Mouse (Mus musculus): ENCODE results near the gene St8sia1. TPM values are rescaled to one million over a fixed set of nuclear protein-coding genes. Genes with fewer than 3 reads are reported as not detected.

St8sia1 gene
- polyA plus RNA-seq, 1 experiment from 2014 or later: 2.7 TPM

DNA sequence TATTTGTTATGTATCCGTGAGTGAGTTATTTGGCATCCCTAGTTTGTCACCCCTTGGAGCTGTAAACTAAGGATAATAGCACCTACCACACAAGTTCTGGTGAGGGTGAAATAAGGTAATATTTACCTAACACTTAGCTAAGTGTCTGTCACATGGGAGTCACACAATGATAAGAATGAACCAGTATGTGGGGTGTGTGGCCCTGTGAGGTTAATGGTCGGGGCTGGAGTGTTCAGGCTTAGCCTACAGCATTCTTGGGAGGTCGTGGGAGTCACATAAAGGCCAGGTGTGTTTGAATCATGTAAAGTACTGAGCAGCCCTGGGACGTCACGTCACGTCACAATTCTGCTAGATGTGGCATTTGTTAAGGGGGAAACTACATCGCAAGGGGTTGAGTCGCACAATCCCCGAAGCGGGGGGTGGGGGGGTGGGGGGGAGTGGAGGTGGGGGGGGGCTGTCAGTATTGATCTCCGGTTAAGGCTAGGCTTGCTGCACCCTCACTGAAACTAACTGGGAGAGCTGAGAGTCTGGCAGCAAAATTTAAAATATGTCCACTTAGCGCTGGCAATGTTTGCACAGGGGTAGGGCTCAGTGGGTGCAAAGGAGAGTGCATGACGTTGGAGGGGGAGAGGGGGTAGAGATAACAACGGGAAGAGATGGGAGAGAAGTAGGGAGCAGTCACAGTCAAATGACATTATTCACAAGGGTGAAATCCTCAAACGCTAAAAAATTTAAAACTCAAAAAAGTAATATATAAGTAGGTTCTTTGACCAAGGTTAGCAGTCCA lies 168.4 kb downstream of the St8sia1 start:
- no peak for DNase-seq (ENCODE audit: low spot score)
- no peak overlapping the region for H3K9ac ChIP-seq (replicated peaks; ENCODE audit: low read length)
- 72% methylated on average over 15 of the region's 15 CpGs for WGBS

GRCm38 (mm10) chr6:142795087-142795486 lies 169.2 kb downstream of the St8sia1 start:
- no peak overlapping the region for H3K4me2 ChIP-seq (ENCODE audit: low read depth, low read length)
- ATAC-seq (replicated peaks; ENCODE audit: insufficient number of reproducible peaks, low FRiP score, low TSS enrichment, low read depth) (no peak), DNase-seq (ENCODE audit: low spot score) (no peak)
- H3K9ac ChIP-seq (replicated peaks; ENCODE audit: low read length): no peak overlapping the region
- H3K36me3 ChIP-seq (replicated peaks; ENCODE audit: control insufficient read depth, insufficient read depth, low read depth, low read length): no peaks in the 10 kb centered on the region
- 88% methylated on average over 9 of the region's 9 CpGs for WGBS
- H3K9me3 ChIP-seq (replicated peaks; ENCODE audit: control insufficient read depth, low read length): no peaks in the 10 kb centered on the region
- no peak overlapping the region for H3K4me3 ChIP-seq (ENCODE audit: low read depth, low read length)
- H3K27me3 ChIP-seq (ENCODE audit: control insufficient read depth, insufficient read depth, low read length): no peaks in the 10 kb centered on the region
- no peak overlapping the region for H3K27ac ChIP-seq (replicated peaks; ENCODE audit: low read depth, low read length)
- no peaks in the 10 kb centered on the region for H3K4me1 ChIP-seq (ENCODE audit: control insufficient read depth, insufficient read depth, low read length)

More for the DNA sequence above, 168.4 kb downstream of the St8sia1 start:
- Histone ChIP-seq H3K9me3 (replicated peaks; ENCODE audit: control insufficient read depth, low read length) (no peaks in the 10 kb centered on the region), H3K36me3 (replicated peaks; ENCODE audit: control insufficient read depth, insufficient read depth, low read depth, low read length) (no peaks in the 10 kb centered on the region), H3K27me3 (ENCODE audit: control insufficient read depth, insufficient read depth, low read length) (no peaks in the 10 kb centered on the region), H3K27ac (replicated peaks; ENCODE audit: low read depth, low read length) (no peak overlapping the region), H3K4me2 (ENCODE audit: low read depth, low read length) (no peak overlapping the region), H3K4me1 (ENCODE audit: control insufficient read depth, insufficient read depth, low read length) (no peaks in the 10 kb centered on the region), H3K4me3 (ENCODE audit: low read depth, low read length) (no peak overlapping the region)
- ATAC-seq (replicated peaks; ENCODE audit: insufficient number of reproducible peaks, low FRiP score, low TSS enrichment, low read depth): no peak

GRCm38 (mm10) chr6:142793468-142793867 lies 170.8 kb downstream of the St8sia1 start:
- no peaks in the 10 kb centered on the region for H3K4me1 ChIP-seq (ENCODE audit: control insufficient read depth, insufficient read depth, low read length)
- no peak overlapping the region for H3K27ac ChIP-seq (replicated peaks; ENCODE audit: low read depth, low read length)
- H3K9me3 ChIP-seq (replicated peaks; ENCODE audit: control insufficient read depth, low read length): no peaks in the 10 kb centered on the region

DNA sequence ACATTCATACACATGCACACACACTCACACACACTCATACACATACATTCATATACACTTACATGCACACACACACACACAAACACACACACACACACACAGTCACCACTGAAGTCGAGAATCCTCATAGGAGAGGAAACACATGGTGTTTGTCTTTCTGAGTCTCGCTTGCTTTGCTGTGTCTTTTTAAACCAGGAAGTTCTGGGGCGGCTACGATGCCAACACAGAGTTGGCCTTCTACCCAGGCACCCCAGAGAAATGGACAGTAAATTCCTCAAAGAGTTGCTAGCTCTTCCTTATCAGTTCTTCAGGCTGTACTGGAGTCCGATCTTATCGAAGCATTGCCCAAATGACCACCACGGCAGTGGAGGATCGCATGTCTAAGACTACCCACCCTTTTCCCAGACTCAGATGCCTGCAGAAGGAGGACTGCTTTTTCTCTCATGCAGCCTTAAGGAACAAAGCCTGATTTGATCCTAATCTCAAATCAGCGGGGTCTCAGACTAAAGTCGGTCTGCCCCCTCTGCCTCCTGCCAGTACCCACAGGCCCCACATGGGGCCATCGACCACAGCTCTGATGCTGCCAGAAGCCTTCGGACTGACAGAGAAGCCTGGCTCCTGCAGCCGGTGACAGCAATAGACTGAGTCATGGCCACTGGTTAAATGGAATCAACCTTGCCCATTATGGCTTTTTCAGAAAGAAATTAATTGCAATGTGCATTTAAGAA lies 171.8 kb downstream of the St8sia1 start:
- no peaks in the 10 kb centered on the region for H3K4me1 ChIP-seq (ENCODE audit: control insufficient read depth, insufficient read depth, low read length)
- DNase-seq (ENCODE audit: low spot score) (peak; percentile 17), ATAC-seq (replicated peaks; ENCODE audit: insufficient number of reproducible peaks, low FRiP score, low TSS enrichment, low read depth) (no peak)
- 39% methylated on average over 13 of the region's 13 CpGs for WGBS
- no peak overlapping the region for H3K4me3 ChIP-seq (ENCODE audit: low read depth, low read length)
- no peak overlapping the region for H3K4me2 ChIP-seq (ENCODE audit: low read depth, low read length)
- no peaks in the 10 kb centered on the region for H3K27me3 ChIP-seq (ENCODE audit: control insufficient read depth, insufficient read depth, low read length)
- no peaks in the 10 kb centered on the region for H3K36me3 ChIP-seq (replicated peaks; ENCODE audit: control insufficient read depth, insufficient read depth, low read depth, low read length)
- H3K9ac ChIP-seq (replicated peaks; ENCODE audit: low read length): no peak overlapping the region
- H3K9me3 ChIP-seq (replicated peaks; ENCODE audit: control insufficient read depth, low read length): no peaks in the 10 kb centered on the region
- H3K27ac ChIP-seq (replicated peaks; ENCODE audit: low read depth, low read length): no peak overlapping the region

More at GRCm38 (mm10) chr6:142793468-142793867, 170.8 kb downstream of the St8sia1 start:
- 46% methylated on average over 7 of the region's 7 CpGs for WGBS
- Histone ChIP-seq H3K36me3 (replicated peaks; ENCODE audit: control insufficient read depth, insufficient read depth, low read depth, low read length) (no peaks in the 10 kb centered on the region), H3K27me3 (ENCODE audit: control insufficient read depth, insufficient read depth, low read length) (no peaks in the 10 kb centered on the region), H3K4me2 (ENCODE audit: low read depth, low read length) (no peak overlapping the region), H3K4me3 (ENCODE audit: low read depth, low read length) (no peak overlapping the region), H3K9ac (replicated peaks; ENCODE audit: low read length) (no peak overlapping the region)
- DNase-seq (ENCODE audit: low spot score) (no peak), ATAC-seq (replicated peaks; ENCODE audit: insufficient number of reproducible peaks, low FRiP score, low TSS enrichment, low read depth) (no peak; the same call in 1 of the 2 replicates)

DNA sequence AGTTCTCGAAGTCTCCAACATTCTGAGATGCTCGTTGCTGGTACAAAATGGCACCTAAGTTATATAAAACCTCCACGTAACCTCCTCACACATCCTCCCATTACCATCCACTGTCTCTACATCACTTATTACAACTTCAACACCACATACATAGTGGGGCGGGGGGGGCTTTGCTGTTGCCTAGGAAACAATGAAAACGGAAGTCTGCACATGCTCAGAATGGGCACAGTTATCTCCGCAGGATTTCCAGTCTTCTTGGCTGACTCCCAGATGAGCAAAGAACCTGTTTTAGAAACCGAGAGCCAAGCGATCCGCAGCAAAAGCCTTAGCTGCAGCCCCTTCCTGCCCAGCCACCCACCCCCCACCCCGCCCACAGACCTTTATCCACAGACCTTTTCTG lies 174.5 kb downstream of the St8sia1 start:
- Histone ChIP-seq H3K36me3 (replicated peaks; ENCODE audit: control insufficient read depth, insufficient read depth, low read depth, low read length) (no peaks in the 10 kb centered on the region), H3K4me3 (ENCODE audit: low read depth, low read length) (no peak overlapping the region), H3K9me3 (replicated peaks; ENCODE audit: control insufficient read depth, low read length) (no peaks in the 10 kb centered on the region), H3K27me3 (ENCODE audit: control insufficient read depth, insufficient read depth, low read length) (no peaks in the 10 kb centered on the region), H3K9ac (replicated peaks; ENCODE audit: low read length) (no peak overlapping the region), H3K27ac (replicated peaks; ENCODE audit: low read depth, low read length) (no peak overlapping the region), H3K4me2 (ENCODE audit: low read depth, low read length) (no peak overlapping the region), H3K4me1 (ENCODE audit: control insufficient read depth, insufficient read depth, low read length) (no peaks in the 10 kb centered on the region)
- 92% methylated on average over 10 of the region's 10 CpGs for WGBS
- ATAC-seq (replicated peaks; ENCODE audit: insufficient number of reproducible peaks, low FRiP score, low TSS enrichment, low read depth) (no peak), DNase-seq (ENCODE audit: low spot score) (no peak)

DNA sequence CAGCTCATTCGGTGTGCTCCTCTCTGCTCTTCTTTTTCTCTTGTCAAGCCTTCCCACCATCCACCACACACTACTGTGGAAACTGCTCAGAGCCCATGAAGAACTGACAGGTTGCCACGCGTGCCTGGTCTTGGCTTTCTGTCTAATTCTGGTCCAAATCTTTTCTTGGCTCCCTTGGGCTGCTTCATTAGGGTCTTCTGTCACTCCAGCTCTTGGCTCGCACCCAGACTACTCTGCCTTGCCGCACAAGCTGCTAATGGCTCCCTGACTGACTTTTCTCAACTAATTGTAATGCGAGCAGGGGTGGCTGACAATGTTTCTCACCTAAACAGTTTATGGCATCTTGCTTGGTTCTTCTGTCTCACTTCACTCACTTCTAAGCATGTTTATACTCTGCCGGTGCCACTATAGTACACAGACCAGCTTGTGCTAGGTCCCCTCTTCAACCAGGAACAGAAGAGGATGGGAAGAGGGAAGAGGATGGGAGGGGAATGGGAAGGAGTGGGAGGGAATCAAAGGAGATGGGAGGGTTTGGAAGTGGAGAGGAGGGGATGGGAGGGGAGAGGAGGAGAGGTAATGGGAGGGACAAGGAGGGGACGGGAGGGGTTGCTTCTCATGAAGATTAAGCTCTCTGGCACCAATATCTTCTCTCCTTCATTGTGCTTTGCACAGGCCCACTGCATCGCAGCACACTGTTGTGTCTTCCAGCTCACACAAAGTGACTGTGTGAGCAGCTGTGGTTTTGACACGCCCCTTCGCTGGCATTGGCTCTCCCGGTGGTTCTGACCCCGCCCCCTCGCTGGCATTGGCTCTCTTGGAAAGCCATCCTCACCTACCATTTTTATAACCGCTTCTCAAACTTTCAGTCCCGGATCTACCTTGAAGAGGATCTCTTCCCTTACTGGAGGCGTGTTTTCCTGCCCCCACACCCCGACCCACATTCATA lies 175.9 kb downstream of the St8sia1 start:
- no peak overlapping the region for H3K27ac ChIP-seq (replicated peaks; ENCODE audit: low read depth, low read length)
- H3K9me3 ChIP-seq (replicated peaks; ENCODE audit: control insufficient read depth, low read length): no peaks in the 10 kb centered on the region
- H3K4me2 ChIP-seq (ENCODE audit: low read depth, low read length): no peak overlapping the region
- ATAC-seq (replicated peaks; ENCODE audit: insufficient number of reproducible peaks, low FRiP score, low TSS enrichment, low read depth): no peak
- H3K27me3 ChIP-seq (ENCODE audit: control insufficient read depth, insufficient read depth, low read length): no peaks in the 10 kb centered on the region
- H3K4me3 ChIP-seq (ENCODE audit: low read depth, low read length): no peak overlapping the region
- DNase-seq (ENCODE audit: low spot score): peak; percentile 14
- 65% methylated on average over 18 of the region's 18 CpGs for WGBS
- no peaks in the 10 kb centered on the region for H3K36me3 ChIP-seq (replicated peaks; ENCODE audit: control insufficient read depth, insufficient read depth, low read depth, low read length)
- H3K9ac ChIP-seq (replicated peaks; ENCODE audit: low read length): no peak overlapping the region; the same call in 1 of the 2 replicates
- H3K4me1 ChIP-seq (ENCODE audit: control insufficient read depth, insufficient read depth, low read length): no peaks in the 10 kb centered on the region

- no peak overlapping the region for H3K9ac ChIP-seq (replicated peaks; ENCODE audit: low read length)
Measured at GRCm38 (mm10) chr6:142786106-142786505, 178.1 kb downstream of the St8sia1 start.

More at GRCm38 (mm10) chr6:142786106-142786505, 178.1 kb downstream of the St8sia1 start:
- Histone ChIP-seq H3K4me2 (ENCODE audit: low read depth, low read length) (no peak overlapping the region), H3K4me1 (ENCODE audit: control insufficient read depth, insufficient read depth, low read length) (no peaks in the 10 kb centered on the region), H3K36me3 (replicated peaks; ENCODE audit: control insufficient read depth, insufficient read depth, low read depth, low read length) (no peaks in the 10 kb centered on the region), H3K27me3 (ENCODE audit: control insufficient read depth, insufficient read depth, low read length) (no peaks in the 10 kb centered on the region), H3K9me3 (replicated peaks; ENCODE audit: control insufficient read depth, low read length) (no peaks in the 10 kb centered on the region), H3K4me3 (ENCODE audit: low read depth, low read length) (no peak overlapping the region), H3K27ac (replicated peaks; ENCODE audit: low read depth, low read length) (no peak overlapping the region)
- ATAC-seq (replicated peaks; ENCODE audit: insufficient number of reproducible peaks, low FRiP score, low TSS enrichment, low read depth) (no peak), DNase-seq (ENCODE audit: low spot score) (no peak)
- WGBS: 86% methylated on average over 21 of the region's 21 CpGs
